1 mouse cellular context compared by ENCODE assay signal in genomic region chrX:106194361-106194760, GRCm38 (mm10). TPM values are rescaled to one million over a fixed set of nuclear protein-coding genes. Genes with fewer than 3 reads are reported as not detected.
"Had no signal": no experiment of that assay in that cellular context is flagged by ENCODE, and none has a peak within 500 bp of the region (broad histone marks: within the 10 kb centered on the region; RNA-seq: fewer than 3 reads in every experiment).

No protein-coding gene starts in this region.

RNA-seq across cellular contexts. Expression of gene Tlr13, which starts 51.4 kb away (rescaled TPM):
- polyA plus RNA-seq: erythroblast, embryonic 14.5 days had no signal
